Mouse (Mus musculus): Measurements from ENCODE around the gene Ptger1. TPM values are rescaled to one million over a fixed set of nuclear protein-coding genes. Genes with fewer than 3 reads are reported as not detected.

Gene Ptger1
- total and polyA plus RNA-seq, 3 experiments: 3.3 to 7.6 TPM; not detected in 1

GRCm38 (mm10) chr8:83715031-83715690, 48.7 kb downstream of the Ptger1 start, which contains the start of gene Ddx39 (continued):
- TF ChIP-seq E2F4 (IDR thresholded peaks at IDR 0.05; ENCODE audit: insufficient replicate concordance, low read depth, low read length) (no peak), RAD21 (IDR thresholded peaks at IDR 0.05; ENCODE audit: low read depth, low read length) (no peak), BHLHE40 (IDR thresholded peaks at IDR 0.05; ENCODE audit: low read depth, low read length) (peak; percentile 99), ELF1 (IDR thresholded peaks at IDR 0.05; ENCODE audit: low read depth, low read length) (peak; percentile 85), KAT2A (IDR thresholded peaks at IDR 0.05; ENCODE audit: insufficient replicate concordance, low read length) (peak; percentile 49; the same call in 1 of the 2 replicates), ZC3H11A (IDR thresholded peaks at IDR 0.05; ENCODE audit: low read depth, low read length) (no peak), USF2 (conservative IDR thresholded peaks at IDR 0.05; ENCODE audit: low read depth, low read length) (peak; percentile 80), NELFE (IDR thresholded peaks at IDR 0.05; ENCODE audit: low read depth, low read length) (peak; percentile 84), IRF4 (IDR thresholded peaks at IDR 0.05; ENCODE audit: low read depth, low read length) (0 out of 2 replicates have a peak, but pooled peaks have one; percentile 17), USF1 (IDR thresholded peaks at IDR 0.05; ENCODE audit: low read depth, low read length) (peak; percentile 86)

GRCm38 (mm10) chr8:83715771-83716170, 49.3 kb downstream of the Ptger1 start:
- H3K4me1 ChIP-seq (ENCODE audit: control insufficient read depth in 1 of 2, insufficient read depth in 2 of 2): peaks cover 10 to 34% of the 10 kb centered on the region in 2 experiments
- peaks cover 50% of the 10 kb centered on the region for H3K79me2 ChIP-seq (replicated peaks; ENCODE audit: control insufficient read depth, extremely low read depth, insufficient read depth, poor library complexity, severe bottlenecking)
- peak overlapping the region; percentile 86 for H3K9ac ChIP-seq (ENCODE audit: insufficient read depth, low read depth)
- peak overlapping the region; percentile 96 for H3K4me2 ChIP-seq (ENCODE audit: insufficient read depth, low read depth, poor library complexity, severe bottlenecking)
- in situ Hi-C loops (cut with MboI; ENCODE audit: low pct_ligation_motif_present, low pct_unique_long_range_greater_than_20kb, low sequenced_read_pairs) (no loop called here), dilution Hi-C loops (cut with MboI; ENCODE audit: extremely low pct_ligation_motif_present, extremely low pct_unique_long_range_greater_than_20kb, low sequenced_read_pairs) (no loop called here)
- peaks cover 18 to 33% of the 10 kb centered on the region in 2 experiments for H3K36me3 ChIP-seq (replicated peaks in 1 of 2; ENCODE audit: control insufficient read depth in 1 of 2, insufficient read depth in 1 of 2, low read length in 1 of 2)
- peak overlapping the region; percentile 66 to 98 (median 85) for H3K4me3 ChIP-seq (replicated peaks in 1 of 3; ENCODE audit: low read depth in 2 of 3, low read length in 2 of 3, poor library complexity in 1 of 3)
- H3K27ac ChIP-seq (ENCODE audit: insufficient read depth, low read depth): peak overlapping the region; percentile 79
- H3K9me3 ChIP-seq (replicated peaks; ENCODE audit: low read length): no peaks in the 10 kb centered on the region
- TF ChIP-seq MEF2A (IDR thresholded peaks at IDR 0.05; ENCODE audit: borderline replicate concordance, low read depth, low read length) (no peak), ZC3H11A (IDR thresholded peaks at IDR 0.05; ENCODE audit: low read depth, low read length) (no peak), E2F4 (IDR thresholded peaks at IDR 0.05; ENCODE audit: insufficient replicate concordance, low read depth, low read length) (no peak), MAZ (IDR thresholded peaks at IDR 0.05; ENCODE audit: low read depth, low read length) (no peak), NELFE (IDR thresholded peaks at IDR 0.05; ENCODE audit: low read depth, low read length) (no peak)
- no peak for DNase-seq (ENCODE audit: extremely low read depth)
- H3K27me3 ChIP-seq (replicated peaks): no peaks in the 10 kb centered on the region

GRCm38 (mm10) chr8:83716563-83716962, 50.1 kb downstream of the Ptger1 start:
- H3K9ac ChIP-seq (ENCODE audit: insufficient read depth, low read depth): peak overlapping the region; percentile 86
- dilution Hi-C loops (cut with MboI; ENCODE audit: extremely low pct_ligation_motif_present, extremely low pct_unique_long_range_greater_than_20kb, low sequenced_read_pairs): no loop called here
- peak overlapping the region; percentile 9; the same call in 1 of the 2 replicates for H3K27ac ChIP-seq (ENCODE audit: insufficient read depth, low read depth)
- no peak for TF ChIP-seq MXI1 (IDR thresholded peaks at IDR 0.05; ENCODE audit: low read depth, low read length)
- TF ChIP-seq USF1 (IDR thresholded peaks at IDR 0.05; ENCODE audit: low read depth, low read length): no peak
- no peak for TF ChIP-seq KAT2A (IDR thresholded peaks at IDR 0.05; ENCODE audit: insufficient replicate concordance, low read length)
- TF ChIP-seq RAD21 (IDR thresholded peaks at IDR 0.05; ENCODE audit: low read depth, low read length): no peak
- no peak for TF ChIP-seq MEF2A (IDR thresholded peaks at IDR 0.05; ENCODE audit: borderline replicate concordance, low read depth, low read length)
- no peak for TF ChIP-seq E2F4 (IDR thresholded peaks at IDR 0.05; ENCODE audit: insufficient replicate concordance, low read depth, low read length)
- TF ChIP-seq POLR2AphosphoS2 (IDR thresholded peaks at IDR 0.05; ENCODE audit: low read depth, low read length): no peak
- no peak for TF ChIP-seq HCFC1 (IDR thresholded peaks at IDR 0.05; ENCODE audit: low read depth, low read length)
- no peak for TF ChIP-seq ZC3H11A (IDR thresholded peaks at IDR 0.05; ENCODE audit: low read depth, low read length)
- TF ChIP-seq POLR2A (IDR thresholded peaks at IDR 0.05; ENCODE audit: low read depth, low read length): no peak
- no peak for TF ChIP-seq CHD2 (IDR thresholded peaks at IDR 0.05; ENCODE audit: low read length)
- no peak for TF ChIP-seq USF2 (conservative IDR thresholded peaks at IDR 0.05; ENCODE audit: low read depth, low read length)
- no peak for TF ChIP-seq UBTF (IDR thresholded peaks at IDR 0.05; ENCODE audit: low read depth, low read length)
- TF ChIP-seq TBP (conservative IDR thresholded peaks at IDR 0.05; ENCODE audit: low read depth, low read length): no peak
- TF ChIP-seq JUN (IDR thresholded peaks at IDR 0.05; ENCODE audit: insufficient read depth, low read depth, low read length): no peak
- no peak for TF ChIP-seq NRF1 (IDR thresholded peaks at IDR 0.05; ENCODE audit: low read depth, low read length)
- in situ Hi-C loops (cut with MboI; ENCODE audit: low pct_ligation_motif_present, low pct_unique_long_range_greater_than_20kb, low sequenced_read_pairs): no loop called here
- peaks cover 10 to 34% of the 10 kb centered on the region in 2 experiments for H3K4me1 ChIP-seq (ENCODE audit: control insufficient read depth in 1 of 2, insufficient read depth in 2 of 2)
- H3K27me3 ChIP-seq (replicated peaks): no peaks in the 10 kb centered on the region
- peak overlapping the region; percentile 66 to 98 (median 85) for H3K4me3 ChIP-seq (replicated peaks in 1 of 3; ENCODE audit: low read depth in 2 of 3, low read length in 2 of 3, poor library complexity in 1 of 3)
- H3K79me2 ChIP-seq (replicated peaks; ENCODE audit: control insufficient read depth, extremely low read depth, insufficient read depth, poor library complexity, severe bottlenecking): peaks cover 50% of the 10 kb centered on the region
- H3K9me3 ChIP-seq (replicated peaks; ENCODE audit: low read length): no peaks in the 10 kb centered on the region
- H3K4me2 ChIP-seq (ENCODE audit: insufficient read depth, low read depth, poor library complexity, severe bottlenecking): peak overlapping the region; percentile 96
- peaks cover 26 to 41% of the 10 kb centered on the region in 2 experiments for H3K36me3 ChIP-seq (replicated peaks in 1 of 2; ENCODE audit: control insufficient read depth in 1 of 2, insufficient read depth in 1 of 2, low read length in 1 of 2)
- DNase-seq (ENCODE audit: extremely low read depth): no peak

All from CH12.LX (cell line).